Mouse (Mus musculus): ENCODE measurements around the gene Olfr1396.

DNA sequence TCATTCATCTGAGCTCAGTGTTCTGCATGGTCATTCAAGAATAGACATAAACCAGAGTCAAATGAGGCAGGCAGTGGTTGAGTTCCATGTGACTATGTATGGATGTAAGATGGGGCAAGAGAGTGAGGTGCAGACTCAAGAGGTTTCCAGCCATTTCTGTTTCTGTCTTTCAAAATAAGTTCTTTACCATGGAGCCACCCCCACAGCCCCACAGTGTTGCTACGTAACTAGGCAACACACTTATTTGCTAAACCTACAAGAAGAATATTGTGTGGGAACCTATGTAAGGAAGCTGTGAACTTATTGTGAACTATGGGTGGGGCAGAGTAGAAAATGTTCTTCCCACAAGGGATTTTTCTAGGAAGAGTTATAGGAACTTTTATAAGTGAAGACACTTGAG lies 31.5 kb downstream of the Olfr1396 start:
- no peak for TF ChIP-seq CTCF (IDR thresholded peaks at IDR 0.05)
- TF ChIP-seq EP300 (IDR thresholded peaks at IDR 0.05) = peak; percentile 82

All from lung, postnatal 0 days (tissue).